Mouse (Mus musculus): ENCODE data around the gene Gm5089. TPM values are rescaled to one million over a fixed set of nuclear protein-coding genes. Genes with fewer than 3 reads are reported as not detected.

Gene Gm5089
- total and polyA plus RNA-seq, 3 experiments = not detected

GRCm38 (mm10) chr14:122476822-122477215 is 25.9 kb upstream of the Gm5089 start:
- DNase-seq (ENCODE audit: low read depth, low spot score) = no peak
- no peak for TF ChIP-seq ZMIZ1 (IDR thresholded peaks at IDR 0.05; ENCODE audit: low read depth, low read length)
- TF ChIP-seq SIN3A (IDR thresholded peaks at IDR 0.05; ENCODE audit: low read length) = no peak
- TF ChIP-seq SMC3 (IDR thresholded peaks at IDR 0.05; ENCODE audit: low read depth, low read length) = no peak
- no peak for TF ChIP-seq MYC (IDR thresholded peaks at IDR 0.05; ENCODE audit: low read depth, low read length)
- TF ChIP-seq CHD2 (IDR thresholded peaks at IDR 0.05; ENCODE audit: low read length) = no peak
- no peak for TF ChIP-seq KAT2A (conservative IDR thresholded peaks at IDR 0.05; ENCODE audit: low read depth, low read length)
- TF ChIP-seq EP300 (IDR thresholded peaks at IDR 0.05; ENCODE audit: low read depth in 1 of 2, low read length in 2 of 2) = no peak
- no peak for TF ChIP-seq POLR2A (IDR thresholded peaks at IDR 0.05; ENCODE audit: control insufficient read depth in 1 of 2, insufficient read depth in 1 of 2, low read depth in 1 of 2, low read length in 2 of 2, poor library complexity in 1 of 2)
- no peak for TF ChIP-seq ZNF384 (IDR thresholded peaks at IDR 0.05; ENCODE audit: low read depth, low read length)
- no peak for TF ChIP-seq MYB (IDR thresholded peaks at IDR 0.05; ENCODE audit: low read depth, low read length)
- no peak for TF ChIP-seq GATA1 (IDR thresholded peaks at IDR 0.05; ENCODE audit: low read depth, low read length)
- TF ChIP-seq HCFC1 (IDR thresholded peaks at IDR 0.05; ENCODE audit: low read depth, low read length) = no peak
- no peak for TF ChIP-seq MAFK (IDR thresholded peaks at IDR 0.05; ENCODE audit: borderline replicate concordance, low read depth, low read length)
- TF ChIP-seq ELF1 (IDR thresholded peaks at IDR 0.05; ENCODE audit: low read depth, low read length) = no peak
- no peak for TF ChIP-seq POLR2AphosphoS2 (IDR thresholded peaks at IDR 0.05; ENCODE audit: low read length)

GRCm38 (mm10) chr14:122476041-122476821 is 25.3 kb upstream of the Gm5089 start:
- no peak overlapping the region for H3K27ac ChIP-seq (ENCODE audit: control insufficient read depth, low read depth, low read length)
- no peak overlapping the region for H3K4me3 ChIP-seq (ENCODE audit: control insufficient read depth in 1 of 2, insufficient read depth in 1 of 2, low read depth in 2 of 2, low read length in 2 of 2)
- no peaks in the 10 kb centered on the region for H3K36me3 ChIP-seq (ENCODE audit: control insufficient read depth in 1 of 2, insufficient read depth in 2 of 2, low read length in 2 of 2)
- H3K9me3 ChIP-seq (replicated peaks; ENCODE audit: insufficient read depth, low read length) = no peaks in the 10 kb centered on the region
- no peak for TF ChIP-seq CHD1 (IDR thresholded peaks at IDR 0.05; ENCODE audit: low read depth, low read length)
- TF ChIP-seq CTCF (IDR thresholded peaks at IDR 0.05 in 2 of 3, conservative IDR thresholded peaks at IDR 0.05 in 1 of 3; ENCODE audit: control insufficient read depth in 1 of 3, insufficient read depth in 1 of 3, low read depth in 2 of 3, low read length in 3 of 3, poor library complexity in 1 of 3, severe bottlenecking in 1 of 3) = no peak
- no peak for TF ChIP-seq USF2 (IDR thresholded peaks at IDR 0.05; ENCODE audit: borderline replicate concordance in 1 of 2, insufficient read depth in 1 of 2, low read depth in 1 of 2, low read length in 2 of 2)
- TF ChIP-seq ZMIZ1 (IDR thresholded peaks at IDR 0.05; ENCODE audit: low read depth, low read length) = no peak
- no peak for TF ChIP-seq MEF2A (IDR thresholded peaks at IDR 0.05; ENCODE audit: extremely low read depth, insufficient replicate concordance, low read depth, low read length, poor library complexity, severe bottlenecking)
- TF ChIP-seq MXI1 (IDR thresholded peaks at IDR 0.05; ENCODE audit: low read depth, low read length) = no peak
- TF ChIP-seq RAD21 (IDR thresholded peaks at IDR 0.05; ENCODE audit: low read depth, low read length) = no peak
- TF ChIP-seq KAT2A (conservative IDR thresholded peaks at IDR 0.05; ENCODE audit: low read depth, low read length) = no peak
- no peak for TF ChIP-seq UBTF (IDR thresholded peaks at IDR 0.05; ENCODE audit: borderline replicate concordance, insufficient read depth, low read depth, low read length)
- TF ChIP-seq SMC3 (IDR thresholded peaks at IDR 0.05; ENCODE audit: low read depth, low read length) = no peak
- TF ChIP-seq BHLHE40 (IDR thresholded peaks at IDR 0.05; ENCODE audit: borderline replicate concordance, low read depth, low read length) = no peak
- no peak for TF ChIP-seq ZNF384 (IDR thresholded peaks at IDR 0.05; ENCODE audit: low read depth, low read length)
- H3K79me2 ChIP-seq (ENCODE audit: control insufficient read depth, insufficient read depth, low read length, poor library complexity) = no peaks in the 10 kb centered on the region
- H3K4me1 ChIP-seq (ENCODE audit: control insufficient read depth in 1 of 2, insufficient read depth in 2 of 2, low read length in 2 of 2) = no peaks in the 10 kb centered on the region
- H3K9ac ChIP-seq (ENCODE audit: control insufficient read depth, low read depth, low read length, poor library complexity, severe bottlenecking) = no peak overlapping the region
- DNase-seq (ENCODE audit: low read depth, low spot score) = no peak
- no peaks in the 10 kb centered on the region for H3K27me3 ChIP-seq (ENCODE audit: control insufficient read depth in 1 of 2, insufficient read depth in 2 of 2, low read length in 2 of 2)

More at GRCm38 (mm10) chr14:122476822-122477215, 25.9 kb upstream of the Gm5089 start:
- no peak overlapping the region for H3K9ac ChIP-seq (ENCODE audit: control insufficient read depth, low read depth, low read length, poor library complexity, severe bottlenecking)
- no peaks in the 10 kb centered on the region for H3K9me3 ChIP-seq (replicated peaks; ENCODE audit: insufficient read depth, low read length)
- H3K4me1 ChIP-seq (ENCODE audit: control insufficient read depth in 1 of 2, insufficient read depth in 2 of 2, low read length in 2 of 2) = no peaks in the 10 kb centered on the region
- no peaks in the 10 kb centered on the region for H3K27me3 ChIP-seq (ENCODE audit: control insufficient read depth in 1 of 2, insufficient read depth in 2 of 2, low read length in 2 of 2)
- no peak overlapping the region for H3K4me3 ChIP-seq (ENCODE audit: control insufficient read depth in 1 of 2, insufficient read depth in 1 of 2, low read depth in 2 of 2, low read length in 2 of 2)
- no peaks in the 10 kb centered on the region for H3K36me3 ChIP-seq (ENCODE audit: control insufficient read depth in 1 of 2, insufficient read depth in 2 of 2, low read length in 2 of 2)
- no peaks in the 10 kb centered on the region for H3K79me2 ChIP-seq (ENCODE audit: control insufficient read depth, insufficient read depth, low read length, poor library complexity)
- no peak overlapping the region for H3K27ac ChIP-seq (ENCODE audit: control insufficient read depth, low read depth, low read length)
